Mouse (Mus musculus) kidney, embryonic 15.5 days (tissue): ENCODE data around the gene Syn3. TPM values are rescaled to one million over a fixed set of nuclear protein-coding genes. Genes with fewer than 3 reads are reported as not detected.
"Not testable (repeated sequence)": the region's sequence is repeated elsewhere in the genome, so short reads cannot be mapped to it uniquely, and the experiment has no call there.

Experiments used
- ATAC-seq: fragments of 200-750 bp; cut with Nextera tagmentation; replicated peaks from 2 replicates; pipeline ENCODE4 v1.8.0; 2017; ENCODE audit warnings: moderate TSS enrichment; ENCODE audit not compliant: low FRiP score
- H3K27ac ChIP-seq: fragments of 300-500 bp; sonication (generic); 2 replicates; pipeline ENCODE4 v1.5.1; 2015; ENCODE audit warnings: mild to moderate bottlenecking, inconsistent platforms
- H3K27me3 ChIP-seq: fragments of 300-500 bp; sonication (generic); 2 replicates; pipeline ENCODE4 v1.6.1; 2015; ENCODE audit warnings: inconsistent platforms
- H3K36me3 ChIP-seq: fragments of 300-500 bp; sonication (generic); 2 replicates; pipeline ENCODE4 v1.6.1; 2015; ENCODE audit warnings: inconsistent platforms
- H3K4me1 ChIP-seq: fragments of 300-500 bp; sonication (generic); 2 replicates; pipeline ENCODE4 v1.6.1; 2015; ENCODE audit warnings: inconsistent platforms
- H3K4me2 ChIP-seq: fragments of 300-500 bp; sonication (generic); 2 replicates; pipeline ENCODE4 v1.6.1; 2015; ENCODE audit warnings: moderate library complexity, mild to moderate bottlenecking, inconsistent platforms
- H3K4me3 ChIP-seq: fragments of 300-500 bp; sonication (generic); replicated peaks from 2 replicates; pipeline ENCODE4 v1.5.1; 2015; ENCODE audit warnings: mild to moderate bottlenecking, inconsistent platforms
- H3K9ac ChIP-seq: fragments of 300-500 bp; sonication (generic); 2 replicates; pipeline ENCODE4 v1.6.1; 2015; ENCODE audit warnings: mild to moderate bottlenecking, inconsistent platforms
- H3K9me3 ChIP-seq: fragments of 300-500 bp; sonication (generic); replicated peaks from 2 replicates; pipeline ENCODE4 v1.6.1; 2016; ENCODE audit warnings: inconsistent platforms
- WGBS: fragments of 180-500 bp; shearing (Covaris S2); methylation state at CpG from one replicate; pipeline ENCODE4 v1.1.7; 2015; ENCODE audit warnings: mixed read lengths; 5-methylcytosine and 5-hydroxymethylcytosine counted together
- polyA plus RNA-seq: library from polyadenylated mRNA; unstranded; fragments of >200 nt; fragmentation: Nextera tagmentation; extraction: Ambion mirVana; gene quantifications from 2 replicates; pipeline ENCODE4 v1.2.1, GENCODE M21; 2015

The Syn3 gene
- polyA plus RNA-seq, 1 experiment from 2014 or later: 8.1 TPM

DNA sequence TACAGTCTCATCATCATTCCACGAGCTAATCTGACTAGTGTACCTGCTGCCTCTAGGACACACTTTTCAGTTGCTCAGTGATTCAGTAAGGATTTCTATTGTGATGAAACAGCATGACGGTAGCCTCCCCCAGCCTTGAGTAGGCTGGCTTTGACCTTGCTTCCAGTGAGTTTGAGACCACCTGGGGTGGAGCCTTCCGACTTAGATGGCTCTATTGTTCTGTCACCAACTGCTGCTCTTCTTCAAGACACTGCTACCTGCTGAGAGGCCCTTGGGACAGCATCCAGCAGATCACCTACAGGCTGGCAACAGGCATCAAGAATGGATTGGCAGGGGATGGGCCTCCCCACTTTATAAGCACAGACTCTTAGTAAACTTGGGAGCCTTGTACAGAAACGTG, 63.7 kb downstream of the Syn3 start:
- H3K9ac ChIP-seq, H3K36me3 ChIP-seq, H3K4me1 ChIP-seq, H3K4me2 ChIP-seq, H3K4me3 ChIP-seq, ATAC-seq, H3K27ac ChIP-seq, H3K27me3 ChIP-seq, H3K9me3 ChIP-seq: not testable (repeated sequence)
- WGBS: 76% methylated on average over 4 of the region's 4 CpGs

DNA sequence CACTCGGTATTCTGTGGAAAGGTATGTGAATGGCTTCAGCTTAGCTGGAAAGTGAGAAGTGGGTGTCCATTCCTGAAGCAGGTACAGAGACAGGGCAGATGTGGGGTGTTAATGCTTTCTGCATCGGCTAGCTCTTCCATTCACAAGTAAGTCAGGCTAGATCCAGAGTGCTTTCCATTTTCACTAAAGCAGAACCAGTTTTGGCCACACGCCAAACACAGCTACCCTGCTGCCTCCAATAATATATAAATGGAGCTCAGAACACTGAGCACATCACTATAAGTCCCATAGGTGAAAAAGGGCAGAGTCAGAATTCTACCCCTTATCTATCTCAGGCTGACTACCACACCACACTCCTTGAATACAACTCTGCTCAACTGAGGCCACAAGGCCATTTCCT, 69.0 kb downstream of the Syn3 start:
- no peaks in the 10 kb centered on the region for H3K36me3 ChIP-seq
- H3K4me3 ChIP-seq: no peak overlapping the region
- ATAC-seq: no peak
- H3K27me3 ChIP-seq: no peaks in the 10 kb centered on the region
- no peaks in the 10 kb centered on the region for H3K9me3 ChIP-seq
- no peak overlapping the region for H3K27ac ChIP-seq
- H3K9ac ChIP-seq: no peak overlapping the region
- peaks cover 30% of the 10 kb centered on the region for H3K4me1 ChIP-seq
- H3K4me2 ChIP-seq: no peak overlapping the region
- 78% methylated on average over 3 of the region's 3 CpGs for WGBS

DNA sequence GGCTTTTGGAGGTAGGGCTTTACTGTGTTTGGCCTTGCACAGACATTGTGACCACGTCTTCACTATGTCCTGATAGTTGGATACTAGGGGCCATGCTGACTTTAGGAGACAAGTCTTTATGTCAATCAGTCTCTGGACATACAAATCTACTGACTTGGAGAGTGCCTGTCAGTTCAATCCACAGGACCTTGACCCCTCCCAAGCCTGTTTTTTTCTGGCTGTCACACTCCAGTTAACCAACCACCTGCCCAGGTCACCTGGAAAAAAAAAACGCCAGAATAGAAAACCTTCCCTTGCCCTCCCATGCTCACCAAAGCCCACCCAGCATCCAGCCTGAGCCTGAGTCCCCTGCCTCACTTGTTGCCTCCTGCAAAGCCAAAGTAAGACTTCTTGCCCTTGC, 70.7 kb downstream of the Syn3 start:
- H3K4me3 ChIP-seq: no peak overlapping the region

DNA sequence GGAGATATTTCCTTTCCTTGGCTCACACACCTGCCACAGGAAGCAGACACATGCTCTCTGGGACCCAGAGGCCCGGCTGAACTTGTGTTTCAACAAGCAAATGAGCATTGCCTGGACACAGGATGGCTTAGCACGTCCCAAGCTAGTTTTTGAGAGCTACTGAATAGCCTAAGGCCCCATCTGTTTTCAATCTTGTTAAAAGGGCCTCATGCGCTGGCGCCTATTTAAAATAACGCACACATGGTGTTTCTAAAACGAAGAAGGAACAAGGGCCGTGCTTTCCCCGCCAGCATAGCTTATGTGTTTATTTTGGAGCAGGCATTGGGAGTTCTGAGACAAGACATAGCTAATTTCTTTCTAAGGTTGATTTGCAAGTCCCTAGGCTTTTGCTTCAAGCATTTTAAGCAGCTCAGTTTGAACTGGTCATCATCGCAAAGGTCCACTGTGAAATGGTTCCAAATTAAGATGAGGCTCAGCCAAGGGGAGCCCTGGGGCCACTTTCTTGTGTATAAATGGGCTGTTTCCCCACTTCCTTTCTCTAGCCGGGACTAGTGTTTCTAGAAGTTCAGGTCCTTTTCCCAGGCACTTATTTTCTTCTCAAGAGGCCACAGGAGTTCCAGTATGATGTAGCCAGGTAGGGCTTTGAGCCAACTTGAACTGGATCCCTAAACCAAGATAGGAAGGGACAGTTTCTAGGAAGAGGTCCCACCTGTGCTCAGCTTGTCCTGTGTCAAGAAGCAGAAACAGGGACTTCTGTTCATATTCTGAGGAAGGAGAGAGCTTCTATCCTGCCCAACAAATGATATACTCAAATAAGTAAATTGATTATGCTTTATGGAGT, 72.8 kb downstream of the Syn3 start:
- Histone ChIP-seq H3K27ac (peak overlapping the region; percentile 75), H3K4me1 (peaks cover 25% of the 10 kb centered on the region), H3K4me3 (no peak overlapping the region), H3K9me3 (no peaks in the 10 kb centered on the region), H3K9ac (no peak overlapping the region), H3K36me3 (peaks cover 6% of the 10 kb centered on the region), H3K27me3 (no peaks in the 10 kb centered on the region), H3K4me2 (no peak overlapping the region)
- peak; percentile 78 for ATAC-seq
- 43% methylated on average over 10 of the region's 10 CpGs for WGBS

More for the DNA sequence above, 70.7 kb downstream of the Syn3 start:
- H3K27me3 ChIP-seq: no peaks in the 10 kb centered on the region
- H3K4me2 ChIP-seq: no peak overlapping the region
- no peak overlapping the region for H3K27ac ChIP-seq
- no peak for ATAC-seq
- H3K4me1 ChIP-seq: peaks cover 25% of the 10 kb centered on the region
- H3K9ac ChIP-seq: no peak overlapping the region
- WGBS: 65% methylated on average over 2 of the region's 2 CpGs
- H3K36me3 ChIP-seq: no peaks in the 10 kb centered on the region
- H3K9me3 ChIP-seq: no peaks in the 10 kb centered on the region

DNA sequence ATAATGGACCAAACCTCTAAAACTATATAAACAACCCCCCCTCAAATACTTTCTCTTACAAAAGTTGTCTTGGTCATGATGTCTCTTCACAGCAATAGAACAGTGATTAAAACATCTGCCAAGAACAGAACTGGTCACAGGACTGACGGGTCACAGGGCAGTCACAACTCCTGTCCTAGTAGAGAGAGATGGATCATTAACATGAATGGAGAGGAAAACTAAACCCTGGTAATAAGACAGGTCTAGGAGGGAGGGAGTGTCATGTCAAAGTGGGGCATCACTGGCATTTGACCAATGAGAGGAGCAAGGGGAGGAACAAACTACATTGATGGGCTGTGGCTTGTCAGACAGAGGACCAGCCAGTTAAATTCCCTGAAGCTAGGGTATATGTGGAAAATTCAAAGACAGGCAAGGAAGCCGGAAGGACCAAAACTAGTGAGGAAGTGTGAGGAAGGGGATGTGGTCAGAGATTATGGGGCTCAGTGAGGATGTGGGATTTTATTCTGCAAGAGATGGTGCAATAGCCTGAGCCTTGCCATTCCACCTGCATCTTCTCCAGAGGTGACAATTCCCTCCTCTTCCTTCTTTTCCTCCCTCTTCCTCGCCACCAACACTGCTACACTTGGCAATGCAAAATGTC, 76.8 kb downstream of the Syn3 start:
- H3K36me3 ChIP-seq: peaks cover 6% of the 10 kb centered on the region
- no peak overlapping the region for H3K4me3 ChIP-seq
- WGBS: 78% methylated on average over 3 of the region's 3 CpGs
- H3K27me3 ChIP-seq: no peaks in the 10 kb centered on the region
- no peak overlapping the region for H3K4me2 ChIP-seq
- no peaks in the 10 kb centered on the region for H3K9me3 ChIP-seq
- H3K9ac ChIP-seq: no peak overlapping the region
- H3K4me1 ChIP-seq: peaks cover 19% of the 10 kb centered on the region
- no peak for ATAC-seq
- no peak overlapping the region for H3K27ac ChIP-seq

DNA sequence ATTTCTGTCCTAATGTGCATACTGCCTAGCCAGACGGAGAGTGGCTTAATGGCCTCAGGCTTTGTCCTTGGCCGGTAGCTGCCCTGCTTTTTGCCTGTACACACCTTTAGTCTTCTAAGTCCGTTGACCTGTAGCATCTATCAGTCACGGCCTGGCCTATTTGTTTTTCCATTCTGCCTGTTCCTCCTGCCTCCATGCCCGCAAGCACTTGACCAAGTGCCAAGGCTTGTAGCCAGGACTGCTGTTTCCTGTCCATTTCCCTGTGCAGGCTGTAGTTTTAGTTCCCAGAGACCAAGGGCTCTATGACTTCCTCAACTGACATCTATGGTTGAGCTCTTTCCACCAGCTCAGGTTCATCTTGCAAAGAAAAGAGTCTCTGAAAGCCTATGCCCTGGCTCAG, 79.8 kb downstream of the Syn3 start:
- H3K36me3 ChIP-seq: peaks cover 6% of the 10 kb centered on the region
- WGBS: 79% methylated on average over 5 of the region's 5 CpGs
- no peak overlapping the region for H3K27ac ChIP-seq
- no peak for ATAC-seq
- H3K27me3 ChIP-seq: no peaks in the 10 kb centered on the region
- no peaks in the 10 kb centered on the region for H3K4me1 ChIP-seq
- no peak overlapping the region for H3K9ac ChIP-seq
- no peaks in the 10 kb centered on the region for H3K9me3 ChIP-seq
- no peak overlapping the region for H3K4me2 ChIP-seq
- no peak overlapping the region for H3K4me3 ChIP-seq

DNA sequence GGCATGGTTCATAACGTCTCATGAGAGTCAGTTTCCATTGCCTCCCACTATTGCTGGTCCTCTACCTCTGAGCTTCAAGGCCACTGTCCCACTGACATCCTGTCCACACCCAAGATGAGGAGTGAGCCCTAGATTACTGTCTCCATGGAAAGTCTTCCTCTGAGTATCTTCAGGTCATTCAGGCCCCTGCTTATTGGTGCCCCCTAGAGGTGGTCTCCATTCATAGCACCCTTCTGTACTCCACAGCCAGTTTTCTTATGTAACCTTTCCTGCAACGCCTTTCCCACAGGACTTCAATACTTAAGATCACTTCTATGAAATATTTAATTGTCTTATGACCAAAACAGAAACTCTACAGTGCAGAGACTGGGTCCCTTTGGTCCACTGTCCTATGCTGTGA, 80.4 kb downstream of the Syn3 start:
- Histone ChIP-seq H3K9me3 (no peaks in the 10 kb centered on the region), H3K27ac (no peak overlapping the region), H3K4me2 (no peak overlapping the region), H3K36me3 (peaks cover 6% of the 10 kb centered on the region), H3K9ac (no peak overlapping the region), H3K4me3 (no peak overlapping the region), H3K4me1 (no peaks in the 10 kb centered on the region), H3K27me3 (no peaks in the 10 kb centered on the region)
- ATAC-seq: no peak
- WGBS: 78% methylated on average over 2 of the region's 2 CpGs

DNA sequence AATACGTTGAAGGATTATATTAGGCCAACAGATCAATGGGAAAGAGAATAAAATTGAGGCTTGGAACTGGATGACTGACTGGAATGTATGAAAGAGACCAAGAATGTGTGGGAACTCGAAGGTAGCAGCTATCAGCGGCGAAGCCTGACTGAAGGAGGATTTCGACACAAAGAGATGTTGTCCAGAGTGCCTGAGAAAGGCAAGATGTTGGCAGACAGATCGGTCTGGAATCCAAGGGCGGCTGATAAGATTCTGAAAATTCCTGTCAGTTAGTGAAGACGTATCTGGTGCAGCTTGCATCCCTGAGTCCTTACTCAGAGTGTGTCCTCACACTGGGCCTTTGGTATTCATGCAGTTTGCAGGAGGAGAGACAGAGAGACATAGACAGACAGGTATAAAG, 81.9 kb downstream of the Syn3 start:
- Histone ChIP-seq H3K4me2 (no peak overlapping the region), H3K27me3 (no peaks in the 10 kb centered on the region), H3K9me3 (no peaks in the 10 kb centered on the region), H3K4me3 (no peak overlapping the region), H3K9ac (no peak overlapping the region), H3K36me3 (peaks cover 6% of the 10 kb centered on the region), H3K27ac (no peak overlapping the region), H3K4me1 (no peaks in the 10 kb centered on the region)
- no peak for ATAC-seq
- WGBS: 88% methylated on average over 8 of the region's 8 CpGs

DNA sequence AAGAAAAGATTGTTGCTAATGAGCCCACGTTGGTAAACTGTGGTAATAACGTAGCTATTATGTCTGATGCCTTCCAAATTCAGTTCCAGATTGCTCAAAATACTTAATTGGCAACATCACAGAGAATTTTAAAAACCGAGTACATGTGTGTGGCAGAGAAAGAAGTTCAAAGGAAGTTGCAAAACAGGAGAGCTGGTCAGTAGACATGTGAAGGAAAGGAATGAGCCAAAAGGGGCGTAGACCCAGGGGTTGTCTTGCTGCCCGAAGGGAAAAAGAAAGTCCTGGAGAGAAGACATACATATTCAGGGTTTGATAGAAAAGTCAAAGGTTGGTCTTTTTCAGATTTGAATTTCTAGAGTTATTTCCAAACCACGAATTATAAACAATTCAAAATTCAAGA, 87.8 kb downstream of the Syn3 start:
- Histone ChIP-seq H3K9ac (no peak overlapping the region), H3K27me3 (no peaks in the 10 kb centered on the region)
- 82% methylated on average over 6 of the region's 6 CpGs for WGBS

DNA sequence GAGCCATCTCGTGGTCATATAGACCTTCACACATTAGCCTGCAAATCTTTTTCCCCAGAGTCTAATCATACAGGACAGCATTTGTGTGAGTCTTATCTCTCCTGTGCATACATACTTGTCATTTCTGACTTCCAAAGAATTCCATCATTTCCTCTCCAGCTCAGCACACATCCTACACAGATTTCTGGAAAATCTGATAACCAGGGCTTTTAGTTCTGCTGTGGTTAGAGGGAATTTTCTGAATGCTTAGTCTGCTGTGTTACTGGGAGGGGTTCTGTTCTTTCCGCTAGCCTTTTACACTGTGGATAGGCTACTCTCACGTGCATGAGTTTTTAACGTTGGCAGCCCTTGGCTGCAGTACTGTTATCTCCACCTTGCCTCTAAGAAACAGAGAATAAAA, 91.7 kb downstream of the Syn3 start:
- ATAC-seq: no peak
- Histone ChIP-seq H3K27ac (no peak overlapping the region), H3K9me3 (no peaks in the 10 kb centered on the region), H3K4me2 (no peak overlapping the region), H3K27me3 (no peaks in the 10 kb centered on the region), H3K36me3 (no peaks in the 10 kb centered on the region; the same call in 1 of the 2 replicates), H3K9ac (no peak overlapping the region), H3K4me1 (no peaks in the 10 kb centered on the region), H3K4me3 (no peak overlapping the region)
- 58% methylated on average over 4 of the region's 4 CpGs for WGBS

More for the DNA sequence above, 87.8 kb downstream of the Syn3 start:
- no peak overlapping the region for H3K4me3 ChIP-seq
- no peak overlapping the region for H3K4me2 ChIP-seq
- H3K4me1 ChIP-seq: no peaks in the 10 kb centered on the region
- no peak for ATAC-seq
- H3K9me3 ChIP-seq: no peaks in the 10 kb centered on the region
- no peaks in the 10 kb centered on the region; the same call in 1 of the 2 replicates for H3K36me3 ChIP-seq
- H3K27ac ChIP-seq: no peak overlapping the region

DNA sequence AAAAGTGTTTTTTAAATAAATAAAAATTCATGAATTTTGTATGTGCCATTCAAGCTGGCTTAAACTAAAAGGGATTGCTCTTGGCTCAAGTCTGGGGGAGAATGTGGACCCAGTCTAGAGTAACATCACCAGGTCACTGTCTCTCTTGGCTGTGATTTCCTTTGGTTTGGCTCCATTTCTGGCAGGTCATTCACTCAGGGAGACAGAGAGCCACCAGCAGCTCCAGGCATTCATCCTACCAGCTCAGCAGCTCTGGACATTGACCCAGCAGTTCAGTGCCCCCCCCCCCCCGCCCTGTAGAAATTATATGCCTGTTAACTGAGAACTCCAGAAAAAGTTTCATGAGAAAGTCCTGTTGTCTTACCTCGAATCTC, 100.4 kb downstream of the Syn3 start:
- no peak for ATAC-seq
- 77% methylated on average over 2 of the region's 2 CpGs for WGBS

DNA sequence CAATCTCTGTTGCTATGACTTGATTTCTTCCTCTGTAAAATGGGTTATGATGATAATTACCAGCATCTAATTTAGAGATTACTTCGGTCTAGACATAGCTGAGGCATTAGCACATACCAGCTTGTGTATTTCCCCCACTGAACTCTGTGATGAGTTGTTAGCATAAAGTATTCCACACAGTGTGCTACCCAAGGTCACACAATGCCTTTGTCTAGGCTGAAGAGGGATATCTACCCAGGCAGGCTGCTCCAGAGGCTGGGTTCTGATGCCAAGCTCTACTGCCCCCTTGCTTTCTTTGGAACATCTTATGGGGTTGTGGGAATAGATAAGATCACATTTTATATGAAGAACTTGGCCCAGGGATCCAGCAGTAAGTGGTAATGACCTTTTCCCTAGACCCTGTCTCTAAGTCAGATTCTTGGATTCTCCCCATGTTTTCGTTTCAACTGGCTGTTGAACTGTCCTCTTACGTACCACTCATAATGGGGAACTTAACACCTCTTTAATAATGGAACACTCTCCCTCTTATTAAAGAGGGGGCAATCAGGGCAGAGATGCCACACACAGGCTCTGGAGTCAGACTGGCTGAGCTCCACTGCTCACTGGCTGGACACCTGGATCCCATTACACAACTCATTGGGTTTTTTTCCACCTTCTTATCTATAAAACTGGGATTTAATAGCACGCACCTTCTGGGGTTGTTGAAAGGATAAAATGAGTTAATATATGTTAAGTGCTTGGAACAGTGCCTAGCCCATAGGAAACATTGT, 100.9 kb downstream of the Syn3 start:
- no peak overlapping the region for H3K27ac ChIP-seq

More for the DNA sequence above, 100.4 kb downstream of the Syn3 start:
- H3K9ac ChIP-seq: no peak overlapping the region
- H3K36me3 ChIP-seq: no peaks in the 10 kb centered on the region
- no peaks in the 10 kb centered on the region for H3K9me3 ChIP-seq
- no peaks in the 10 kb centered on the region for H3K4me1 ChIP-seq
- no peak overlapping the region for H3K27ac ChIP-seq
- H3K4me3 ChIP-seq: no peak overlapping the region
- H3K4me2 ChIP-seq: no peak overlapping the region
- H3K27me3 ChIP-seq: no peaks in the 10 kb centered on the region

More for the DNA sequence above, 100.9 kb downstream of the Syn3 start:
- Histone ChIP-seq H3K4me2 (no peak overlapping the region), H3K9ac (no peak overlapping the region), H3K4me1 (no peaks in the 10 kb centered on the region), H3K27me3 (no peaks in the 10 kb centered on the region), H3K4me3 (no peak overlapping the region), H3K9me3 (no peaks in the 10 kb centered on the region), H3K36me3 (no peaks in the 10 kb centered on the region)
- WGBS: 59% methylated on average over 4 of the region's 4 CpGs
- no peak for ATAC-seq
